Mouse (Mus musculus): Measurements from ENCODE around the gene Cpb2. TPM values are rescaled to one million over a fixed set of nuclear protein-coding genes. Genes with fewer than 3 reads are reported as not detected.

The Cpb2 gene
- total and polyA plus RNA-seq, 3 experiments, result not detected

- no peaks in the 10 kb centered on the region for H3K9me3 ChIP-seq (replicated peaks)
- TF ChIP-seq TAL1 (conservative IDR thresholded peaks at IDR 0.05; ENCODE audit: low read depth, low read length), result no peak
- TF ChIP-seq GATA2 (IDR thresholded peaks at IDR 0.05; ENCODE audit: borderline replicate concordance, low read depth, low read length), result no peak
- no peak for TF ChIP-seq CTCF (IDR thresholded peaks at IDR 0.05; ENCODE audit: low read depth, low read length)
- TF ChIP-seq GATA1 (IDR thresholded peaks at IDR 0.05; ENCODE audit: borderline replicate concordance, low read length), result no peak
- TF ChIP-seq POLR2AphosphoS5 (IDR thresholded peaks at IDR 0.05; ENCODE audit: insufficient replicate concordance, low read depth, low read length), result no peak
- no peaks in the 10 kb centered on the region for H3K4me1 ChIP-seq (ENCODE audit: insufficient read depth, low read depth, low read length)
- ATAC-seq (ENCODE audit: extremely low read depth, insufficient number of reproducible peaks, low FRiP score, poor library complexity, severe bottlenecking) (no peak), DNase-seq (ENCODE audit: low spot score) (no peak)
- no peak overlapping the region for H3K4me3 ChIP-seq (ENCODE audit: low read depth, low read length)
- no peaks in the 10 kb centered on the region for H3K27me3 ChIP-seq (ENCODE audit: insufficient read depth, low read length)
- peaks cover 14% of the 10 kb centered on the region for H3K36me3 ChIP-seq (replicated peaks)
These were observed 61.7 kb downstream of the Cpb2 start for GRCm38 (mm10) chr14:75303807-75304206.

- Histone ChIP-seq H3K4me1 (ENCODE audit: insufficient read depth, low read depth, low read length) (no peaks in the 10 kb centered on the region), H3K9me3 (replicated peaks) (no peaks in the 10 kb centered on the region), H3K36me3 (replicated peaks) (peaks cover 21% of the 10 kb centered on the region), H3K4me3 (ENCODE audit: low read depth, low read length) (no peak overlapping the region), H3K27me3 (ENCODE audit: insufficient read depth, low read length) (no peaks in the 10 kb centered on the region)
- DNase-seq (ENCODE audit: low spot score) (no peak), ATAC-seq (ENCODE audit: extremely low read depth, insufficient number of reproducible peaks, low FRiP score, poor library complexity, severe bottlenecking) (no peak)
- TF ChIP-seq GATA1 (IDR thresholded peaks at IDR 0.05; ENCODE audit: borderline replicate concordance, low read length), result no peak
- TF ChIP-seq TAL1 (conservative IDR thresholded peaks at IDR 0.05; ENCODE audit: low read depth, low read length), result no peak
- no peak for TF ChIP-seq CTCF (IDR thresholded peaks at IDR 0.05; ENCODE audit: low read depth, low read length)
- no peak for TF ChIP-seq POLR2AphosphoS5 (IDR thresholded peaks at IDR 0.05; ENCODE audit: insufficient replicate concordance, low read depth, low read length)
- no peak for TF ChIP-seq GATA2 (IDR thresholded peaks at IDR 0.05; ENCODE audit: borderline replicate concordance, low read depth, low read length)
These were observed 65.8 kb downstream of the Cpb2 start for GRCm38 (mm10) chr14:75307855-75308254.

- Histone ChIP-seq H3K9me3 (replicated peaks) (no peaks in the 10 kb centered on the region), H3K27me3 (ENCODE audit: insufficient read depth, low read length) (no peaks in the 10 kb centered on the region), H3K36me3 (replicated peaks) (peaks cover 20% of the 10 kb centered on the region), H3K4me1 (ENCODE audit: insufficient read depth, low read depth, low read length) (no peaks in the 10 kb centered on the region), H3K4me3 (ENCODE audit: low read depth, low read length) (no peak overlapping the region)
- TF ChIP-seq GATA1 (IDR thresholded peaks at IDR 0.05; ENCODE audit: borderline replicate concordance, low read length) (no peak), TAL1 (conservative IDR thresholded peaks at IDR 0.05; ENCODE audit: low read depth, low read length) (no peak), CTCF (IDR thresholded peaks at IDR 0.05; ENCODE audit: low read depth, low read length) (no peak), POLR2AphosphoS5 (IDR thresholded peaks at IDR 0.05; ENCODE audit: insufficient replicate concordance, low read depth, low read length) (no peak), GATA2 (IDR thresholded peaks at IDR 0.05; ENCODE audit: borderline replicate concordance, low read depth, low read length) (no peak)
- ATAC-seq (ENCODE audit: extremely low read depth, insufficient number of reproducible peaks, low FRiP score, poor library complexity, severe bottlenecking) (no peak), DNase-seq (ENCODE audit: low spot score) (no peak)
These were observed 67.4 kb downstream of the Cpb2 start for GRCm38 (mm10) chr14:75309336-75309992.

GRCm38 (mm10) chr14:75314484-75314883 lies 72.4 kb downstream of the Cpb2 start:
- TF ChIP-seq TAL1 (conservative IDR thresholded peaks at IDR 0.05; ENCODE audit: low read depth, low read length) (no peak), CTCF (IDR thresholded peaks at IDR 0.05; ENCODE audit: low read depth, low read length) (no peak), GATA2 (IDR thresholded peaks at IDR 0.05; ENCODE audit: borderline replicate concordance, low read depth, low read length) (no peak), GATA1 (IDR thresholded peaks at IDR 0.05; ENCODE audit: borderline replicate concordance, low read length) (no peak), POLR2AphosphoS5 (IDR thresholded peaks at IDR 0.05; ENCODE audit: insufficient replicate concordance, low read depth, low read length) (no peak)
- ATAC-seq (ENCODE audit: extremely low read depth, insufficient number of reproducible peaks, low FRiP score, poor library complexity, severe bottlenecking), result no peak
- no peaks in the 10 kb centered on the region for H3K4me1 ChIP-seq (ENCODE audit: insufficient read depth, low read depth, low read length)
- H3K27me3 ChIP-seq (ENCODE audit: insufficient read depth, low read length), result no peaks in the 10 kb centered on the region
- no peak for DNase-seq (ENCODE audit: low spot score)
- H3K4me3 ChIP-seq (ENCODE audit: low read depth, low read length), result no peak overlapping the region
- H3K9me3 ChIP-seq (replicated peaks), result no peaks in the 10 kb centered on the region
- peaks cover 30% of the 10 kb centered on the region for H3K36me3 ChIP-seq (replicated peaks)

GRCm38 (mm10) chr14:75318736-75319135 lies 76.6 kb downstream of the Cpb2 start:
- H3K4me1 ChIP-seq (ENCODE audit: insufficient read depth, low read depth, low read length), result peaks cover 7% of the 10 kb centered on the region; the same call in 1 of the 2 replicates
- TF ChIP-seq GATA2 (IDR thresholded peaks at IDR 0.05; ENCODE audit: borderline replicate concordance, low read depth, low read length), result no peak
- no peak for TF ChIP-seq POLR2AphosphoS5 (IDR thresholded peaks at IDR 0.05; ENCODE audit: insufficient replicate concordance, low read depth, low read length)
- no peak for TF ChIP-seq TAL1 (conservative IDR thresholded peaks at IDR 0.05; ENCODE audit: low read depth, low read length)
- TF ChIP-seq CTCF (IDR thresholded peaks at IDR 0.05; ENCODE audit: low read depth, low read length), result no peak
- TF ChIP-seq GATA1 (IDR thresholded peaks at IDR 0.05; ENCODE audit: borderline replicate concordance, low read length), result no peak

GRCm38 (mm10) chr14:75320269-75320668 lies 78.2 kb downstream of the Cpb2 start:
- peaks cover 59% of the 10 kb centered on the region for H3K36me3 ChIP-seq (replicated peaks)
- peaks cover 7% of the 10 kb centered on the region; the same call in 1 of the 2 replicates for H3K4me1 ChIP-seq (ENCODE audit: insufficient read depth, low read depth, low read length)
- no peak for ATAC-seq (ENCODE audit: extremely low read depth, insufficient number of reproducible peaks, low FRiP score, poor library complexity, severe bottlenecking)
- H3K9me3 ChIP-seq (replicated peaks), result no peaks in the 10 kb centered on the region
- no peaks in the 10 kb centered on the region for H3K27me3 ChIP-seq (ENCODE audit: insufficient read depth, low read length)
- TF ChIP-seq GATA2 (IDR thresholded peaks at IDR 0.05; ENCODE audit: borderline replicate concordance, low read depth, low read length), result no peak
- no peak for TF ChIP-seq CTCF (IDR thresholded peaks at IDR 0.05; ENCODE audit: low read depth, low read length)
- no peak for TF ChIP-seq GATA1 (IDR thresholded peaks at IDR 0.05; ENCODE audit: borderline replicate concordance, low read length)
- TF ChIP-seq POLR2AphosphoS5 (IDR thresholded peaks at IDR 0.05; ENCODE audit: insufficient replicate concordance, low read depth, low read length), result no peak
- no peak for TF ChIP-seq TAL1 (conservative IDR thresholded peaks at IDR 0.05; ENCODE audit: low read depth, low read length)
- no peak overlapping the region for H3K4me3 ChIP-seq (ENCODE audit: low read depth, low read length)
- DNase-seq (ENCODE audit: low spot score), result no peak

More at GRCm38 (mm10) chr14:75318736-75319135, 76.6 kb downstream of the Cpb2 start:
- DNase-seq (ENCODE audit: low spot score), result no peak
- no peak for ATAC-seq (ENCODE audit: extremely low read depth, insufficient number of reproducible peaks, low FRiP score, poor library complexity, severe bottlenecking)
- Histone ChIP-seq H3K27me3 (ENCODE audit: insufficient read depth, low read length) (no peaks in the 10 kb centered on the region), H3K4me3 (ENCODE audit: low read depth, low read length) (no peak overlapping the region), H3K9me3 (replicated peaks) (no peaks in the 10 kb centered on the region), H3K36me3 (replicated peaks) (peaks cover 52% of the 10 kb centered on the region)
